Mouse (Mus musculus) bone marrow macrophage, adult 2 months (primary cell): ENCODE results near the gene Colgalt1.

Source experiments
- CTCF ChIP-seq: IDR thresholded peaks from 2 replicates; pipeline ENCODE4 v1.5.1; 2012; ENCODE audit warnings: low read depth, mild to moderate bottlenecking, low read length, moderate library complexity
- POLR2A ChIP-seq: IDR thresholded peaks from 2 replicates; pipeline ENCODE4 v1.6.1; 2012; ENCODE audit warnings: mild to moderate bottlenecking, low read depth, low read length, borderline replicate concordance

DNA sequence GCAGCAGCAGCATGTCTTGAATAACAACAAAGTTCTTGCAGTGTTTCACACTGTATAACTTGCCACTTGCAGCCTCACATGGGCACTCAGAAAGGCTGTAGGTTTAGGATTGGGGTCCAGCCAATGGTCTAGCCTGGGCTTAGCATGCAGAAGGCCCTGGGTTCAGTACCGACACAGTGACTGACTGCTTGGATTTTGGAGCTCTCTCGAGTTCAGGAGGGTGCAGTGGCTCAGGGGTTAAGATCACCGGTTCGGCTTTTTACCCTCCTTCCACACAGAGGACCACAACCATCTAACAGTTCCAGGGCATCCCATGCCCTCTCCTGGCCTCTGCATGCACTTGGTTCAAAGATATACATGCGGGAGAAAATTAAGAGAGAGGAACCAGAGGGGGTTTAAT, 19.8 kb upstream of the Colgalt1 start:
- TF ChIP-seq CTCF (no peak), POLR2A (no peak)
